Mouse (Mus musculus) forebrain, embryonic 11.5 days (tissue): ENCODE measurements around the gene Gpx1. TPM values are rescaled to one million over a fixed set of nuclear protein-coding genes. Genes with fewer than 3 reads are reported as not detected.

Experiments
- ATAC-seq: fragments of 200-750 bp; cut with Nextera tagmentation; replicated peaks from 2 replicates; pipeline ENCODE4 v1.8.0; 2017; ENCODE audit warnings: moderate TSS enrichment; ENCODE audit not compliant: low FRiP score
- DNase-seq: peaks from one replicate; pipeline ENCODE4 v3.0.0-alpha.2; 2017; ENCODE audit warnings: low spot score
- H3K27ac ChIP-seq: fragments of 300-500 bp; sonication (generic); 2 replicates; pipeline ENCODE4 v1.5.1; 2014; ENCODE audit warnings: low read depth, low read length
- H3K27me3 ChIP-seq: fragments of 300-500 bp; sonication (generic); 2 replicates; pipeline ENCODE4 v1.6.1; 2014; ENCODE audit warnings: mild to moderate bottlenecking, low read length, mixed read lengths; ENCODE audit not compliant: control insufficient read depth, insufficient read depth
- H3K36me3 ChIP-seq: fragments of 300-500 bp; sonication (generic); 2 replicates; pipeline ENCODE4 v1.6.1; 2014; ENCODE audit warnings: mild to moderate bottlenecking, low read length, moderate library complexity, mixed read lengths; ENCODE audit not compliant: control insufficient read depth, insufficient read depth
- H3K4me1 ChIP-seq: fragments of 300-500 bp; sonication (generic); replicated peaks from 2 replicates; pipeline ENCODE4 v1.6.1; 2014; ENCODE audit warnings: low read length, mixed read lengths; ENCODE audit not compliant: control insufficient read depth, insufficient read depth
- H3K4me2 ChIP-seq: fragments of 300-500 bp; sonication (generic); 2 replicates; pipeline ENCODE4 v1.6.1; 2014; ENCODE audit warnings: low read depth, mild to moderate bottlenecking, low read length, moderate library complexity, mixed read lengths; ENCODE audit not compliant: severe bottlenecking
- H3K4me3 ChIP-seq: fragments of 300-500 bp; sonication (generic); 2 replicates; pipeline ENCODE4 v1.5.1; 2014; ENCODE audit warnings: low read depth, low read length
- H3K9ac ChIP-seq: fragments of 300-500 bp; sonication (generic); 2 replicates; pipeline ENCODE4 v1.6.1; 2014; ENCODE audit warnings: low read length
- H3K9me3 ChIP-seq: fragments of 300-500 bp; sonication (generic); 2 replicates; pipeline ENCODE4 v1.6.1; 2016; ENCODE audit warnings: low read length, mixed read lengths; ENCODE audit not compliant: control insufficient read depth
- WGBS: fragments of 180-500 bp; shearing (Covaris S2); extraction: QIAGEN DNeasy Blood & Tissue Kit; methylation state at CpG from one replicate; pipeline ENCODE4 v1.1.7; 2014; 5-methylcytosine and 5-hydroxymethylcytosine counted together
- polyA plus RNA-seq: library from polyadenylated mRNA; unstranded; fragments of >200 nt; fragmentation: Nextera tagmentation; extraction: Ambion mirVana; gene quantifications from 2 replicates; pipeline ENCODE4 v1.2.1, GENCODE M21; 2014

The Gpx1 gene
- polyA plus RNA-seq, 1 experiment from 2014 or later: 778 TPM

- Histone ChIP-seq H3K27me3 (no peaks in the 10 kb centered on the region), H3K9ac (no peak overlapping the region), H3K4me3 (no peak overlapping the region), H3K9me3 (no peaks in the 10 kb centered on the region), H3K27ac (no peak overlapping the region), H3K4me1 (no peaks in the 10 kb centered on the region), H3K4me2 (no peak overlapping the region), H3K36me3 (peaks cover 11% of the 10 kb centered on the region)
- WGBS: 94% methylated on average over 1 of the region's 1 CpGs
- no peak for DNase-seq
- no peak for ATAC-seq
These were observed 13.9 kb upstream of the Gpx1 start for GRCm38 (mm10) chr9:108324784-108325183.

- WGBS: 98% methylated on average over 2 of the region's 2 CpGs
These were observed 12.9 kb upstream of the Gpx1 start for GRCm38 (mm10) chr9:108325811-108326210.

DNA sequence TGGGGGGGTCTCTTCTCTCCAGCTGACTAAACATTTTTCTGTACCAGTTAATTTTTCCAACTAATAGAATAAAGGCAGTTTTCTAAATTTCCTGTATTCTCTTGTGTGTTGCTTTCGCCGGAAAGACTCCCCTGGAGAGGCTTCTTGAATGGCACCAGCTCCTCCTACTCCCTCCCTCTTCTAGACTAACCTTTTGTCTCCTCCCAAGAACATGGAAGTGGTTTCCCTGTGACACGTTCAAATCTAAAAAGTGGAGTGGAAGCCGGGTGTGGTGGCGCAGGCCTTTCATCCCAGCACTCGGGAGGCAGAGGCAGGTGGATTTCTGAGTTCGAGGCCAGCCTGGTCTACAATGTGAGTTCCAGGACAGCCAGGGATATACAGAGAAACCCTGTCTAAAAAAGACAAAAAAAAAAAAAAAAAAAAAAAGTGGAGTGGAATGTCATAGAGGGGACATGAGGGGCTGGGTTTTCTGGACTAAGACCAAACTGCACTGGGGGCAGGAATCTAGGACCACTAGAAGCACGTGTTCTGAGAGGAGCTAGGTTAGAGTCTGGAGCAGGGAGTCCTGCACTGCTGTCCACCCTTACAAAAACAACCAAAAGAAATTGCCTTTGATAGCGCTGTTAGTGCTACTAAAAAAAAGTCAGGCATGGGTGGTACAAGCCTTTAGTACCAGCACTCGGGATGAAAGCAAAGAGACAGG, 704 bp upstream of the Gpx1 start:
- peak overlapping the region; percentile 88 for H3K27ac ChIP-seq
- no peak for ATAC-seq
- DNase-seq: no peak
- no peak overlapping the region for H3K4me3 ChIP-seq
- WGBS: 67% methylated on average over 10 of the region's 10 CpGs
- peak overlapping the region; percentile 86; the same call in 1 of the 2 replicates for H3K4me2 ChIP-seq
- H3K36me3 ChIP-seq: peaks cover 4% of the 10 kb centered on the region; the same call in 1 of the 2 replicates
- no peaks in the 10 kb centered on the region for H3K27me3 ChIP-seq
- H3K9ac ChIP-seq: peak overlapping the region; percentile 90; the same call in 1 of the 2 replicates
- no peaks in the 10 kb centered on the region for H3K9me3 ChIP-seq
- H3K4me1 ChIP-seq: peaks cover 10% of the 10 kb centered on the region

More at GRCm38 (mm10) chr9:108325811-108326210, 12.9 kb upstream of the Gpx1 start:
- Histone ChIP-seq H3K27me3 (no peaks in the 10 kb centered on the region), H3K4me3 (no peak overlapping the region), H3K4me1 (no peaks in the 10 kb centered on the region), H3K4me2 (no peak overlapping the region), H3K9me3 (no peaks in the 10 kb centered on the region), H3K36me3 (peaks cover 11% of the 10 kb centered on the region), H3K27ac (no peak overlapping the region), H3K9ac (no peak overlapping the region)
- no peak for ATAC-seq
- no peak for DNase-seq

- no peaks in the 10 kb centered on the region for H3K9me3 ChIP-seq
These were observed 185 bp upstream of the Gpx1 start for GRCm38 (mm10) chr9:108338551-108338885.

GRCm38 (mm10) chr9:108339886-108340257, 1.2 kb downstream of the Gpx1 start:
- H3K4me2 ChIP-seq: peak overlapping the region; percentile 86
- H3K27ac ChIP-seq: peak overlapping the region; percentile 88; the same call in 1 of the 2 replicates
- 20% methylated on average over 20 of the region's 20 CpGs for WGBS
- no peaks in the 10 kb centered on the region for H3K9me3 ChIP-seq
- H3K4me3 ChIP-seq: peak overlapping the region; percentile 79
- H3K4me1 ChIP-seq: peaks cover 10% of the 10 kb centered on the region
- peaks cover 4% of the 10 kb centered on the region; the same call in 1 of the 2 replicates for H3K36me3 ChIP-seq
- peak; percentile 58 for DNase-seq
- peak overlapping the region; percentile 90 for H3K9ac ChIP-seq
- no peaks in the 10 kb centered on the region for H3K27me3 ChIP-seq
- no peak for ATAC-seq

More at GRCm38 (mm10) chr9:108338551-108338885, 185 bp upstream of the Gpx1 start:
- Histone ChIP-seq H3K27me3 (no peaks in the 10 kb centered on the region), H3K36me3 (peaks cover 4% of the 10 kb centered on the region; the same call in 1 of the 2 replicates), H3K27ac (peak overlapping the region; percentile 88), H3K4me3 (peak overlapping the region; percentile 79), H3K9ac (peak overlapping the region; percentile 90), H3K4me2 (peak overlapping the region; percentile 86), H3K4me1 (peaks cover 10% of the 10 kb centered on the region)
- ATAC-seq (peak; percentile 8; the same call in 1 of the 2 replicates), DNase-seq (peak; percentile 53)
- 30% methylated on average over 6 of the region's 6 CpGs for WGBS

GRCm38 (mm10) chr9:108340258-108341138, 1.8 kb downstream of the Gpx1 start:
- Histone ChIP-seq H3K4me1 (peaks cover 10% of the 10 kb centered on the region), H3K4me2 (peak overlapping the region; percentile 86), H3K27ac (peak overlapping the region; percentile 25; the same call in 1 of the 2 replicates), H3K9ac (peak overlapping the region; percentile 90), H3K4me3 (peak overlapping the region; percentile 79), H3K36me3 (peaks cover 4% of the 10 kb centered on the region; the same call in 1 of the 2 replicates), H3K27me3 (no peaks in the 10 kb centered on the region), H3K9me3 (no peaks in the 10 kb centered on the region)
- ATAC-seq: no peak
- no peak for DNase-seq
- WGBS: 76% methylated on average over 10 of the region's 10 CpGs

DNA sequence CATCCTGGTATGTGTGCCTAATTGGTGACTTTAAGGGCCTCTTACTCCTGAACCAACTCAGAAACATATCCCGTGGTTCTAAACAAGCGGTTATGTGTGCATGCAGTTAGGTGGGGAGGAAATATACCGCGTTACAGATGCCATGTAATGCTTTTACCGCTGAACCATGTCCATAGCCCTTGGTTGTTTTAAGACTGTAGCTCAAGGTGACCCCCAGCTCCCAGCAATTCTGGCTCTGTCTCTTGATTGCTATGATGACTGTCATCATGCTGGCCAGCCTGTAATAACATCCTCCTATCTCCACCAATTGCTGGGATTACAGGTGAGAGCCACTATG, 2.4 kb downstream of the Gpx1 start:
- Histone ChIP-seq H3K4me2 (no peak overlapping the region), H3K9me3 (no peaks in the 10 kb centered on the region), H3K9ac (no peak overlapping the region; the same call in 1 of the 2 replicates), H3K27me3 (no peaks in the 10 kb centered on the region), H3K27ac (no peak overlapping the region), H3K4me3 (no peak overlapping the region), H3K36me3 (peaks cover 4% of the 10 kb centered on the region; the same call in 1 of the 2 replicates), H3K4me1 (peaks cover 10% of the 10 kb centered on the region)
- no peak for DNase-seq
- WGBS: 93% methylated on average over 5 of the region's 5 CpGs
- no peak for ATAC-seq

GRCm38 (mm10) chr9:108341801-108342200, 3.1 kb downstream of the Gpx1 start:
- Histone ChIP-seq H3K4me1 (peaks cover 12% of the 10 kb centered on the region), H3K9ac (no peak overlapping the region), H3K27ac (no peak overlapping the region)

More at GRCm38 (mm10) chr9:108341801-108342200, 3.1 kb downstream of the Gpx1 start:
- Histone ChIP-seq H3K4me3 (no peak overlapping the region), H3K4me2 (no peak overlapping the region), H3K27me3 (no peaks in the 10 kb centered on the region), H3K9me3 (no peaks in the 10 kb centered on the region), H3K36me3 (peaks cover 4% of the 10 kb centered on the region; the same call in 1 of the 2 replicates)
- no peak for ATAC-seq
- DNase-seq: no peak
